Mouse (Mus musculus): Measurements from ENCODE around the gene Polr2e.

- TF ChIP-seq ZKSCAN1 (IDR thresholded peaks at IDR 0.05; ENCODE audit: borderline replicate concordance, low read depth, low read length) (no peak), MAX (IDR thresholded peaks at IDR 0.05; ENCODE audit: low read length) (no peak), MAFK (IDR thresholded peaks at IDR 0.05; ENCODE audit: insufficient replicate concordance, low read length) (no peak), CTCF (conservative IDR thresholded peaks at IDR 0.05 in 1 of 2, IDR thresholded peaks at IDR 0.05 in 1 of 2; ENCODE audit: low read depth in 2 of 2, low read length in 2 of 2) (no peak), HCFC1 (IDR thresholded peaks at IDR 0.05; ENCODE audit: low read depth, low read length) (no peak), POLR2A (IDR thresholded peaks at IDR 0.05; ENCODE audit: low read depth, low read length) (no peak), USF1 (IDR thresholded peaks at IDR 0.05; ENCODE audit: low read depth, low read length) (no peak), ZC3H11A (IDR thresholded peaks at IDR 0.05; ENCODE audit: low read depth, low read length) (no peak), EP300 (IDR thresholded peaks at IDR 0.05; ENCODE audit: low read length) (no peak), MEF2A (IDR thresholded peaks at IDR 0.05; ENCODE audit: borderline replicate concordance, low read depth, low read length) (no peak), NRF1 (IDR thresholded peaks at IDR 0.05; ENCODE audit: low read depth, low read length) (no peak), RAD21 (IDR thresholded peaks at IDR 0.05; ENCODE audit: low read depth, low read length) (no peak), NELFE (IDR thresholded peaks at IDR 0.05; ENCODE audit: low read depth, low read length) (no peak)
Measured at GRCm38 (mm10) chr10:80087483-80087882, 47.9 kb upstream of the Polr2e start.
